Mouse (Mus musculus) brain, embryonic 14.5 days (tissue): ENCODE data around the gene Mab21l1. TPM values are rescaled to one million over a fixed set of nuclear protein-coding genes. Genes with fewer than 3 reads are reported as not detected.
A peak's percentile ranks its signal among the peaks of the same experiment; 100 is the strongest.

Source experiments
- DNase-seq: peaks from one replicate; pipeline ENCODE4 v3.0.0-alpha.2; 2011; ENCODE audit warnings: low read depth
- CTCF ChIP-seq: fragments of 200-500 bp; IDR thresholded peaks from 2 replicates; pipeline ENCODE4 v1.5.1; 2012; ENCODE audit warnings: inconsistent platforms, mild to moderate bottlenecking, moderate library complexity, borderline replicate concordance; ENCODE audit not compliant: insufficient read depth, insufficient read length; ENCODE audit errors: extremely low read depth
- POLR2A ChIP-seq: fragments of 200-500 bp; IDR thresholded peaks from 2 replicates; pipeline ENCODE4 v1.6.1; 2012; ENCODE audit warnings: mild to moderate bottlenecking, inconsistent platforms, borderline replicate concordance; ENCODE audit not compliant: poor library complexity, insufficient read depth, insufficient read length, severe bottlenecking; ENCODE audit errors: extremely low read depth
- polyA plus RNA-seq: library from polyadenylated mRNA; depleted of rRNA; stranded (reverse); fragments of >200 nt; gene quantifications from 2 replicates; pipeline ENCODE4 v1.2.3, GENCODE M21; 2012; rRNA removed

The Mab21l1 gene
- polyA plus RNA-seq, result 49.1 and 90.4 TPM in 2 replicates

DNA sequence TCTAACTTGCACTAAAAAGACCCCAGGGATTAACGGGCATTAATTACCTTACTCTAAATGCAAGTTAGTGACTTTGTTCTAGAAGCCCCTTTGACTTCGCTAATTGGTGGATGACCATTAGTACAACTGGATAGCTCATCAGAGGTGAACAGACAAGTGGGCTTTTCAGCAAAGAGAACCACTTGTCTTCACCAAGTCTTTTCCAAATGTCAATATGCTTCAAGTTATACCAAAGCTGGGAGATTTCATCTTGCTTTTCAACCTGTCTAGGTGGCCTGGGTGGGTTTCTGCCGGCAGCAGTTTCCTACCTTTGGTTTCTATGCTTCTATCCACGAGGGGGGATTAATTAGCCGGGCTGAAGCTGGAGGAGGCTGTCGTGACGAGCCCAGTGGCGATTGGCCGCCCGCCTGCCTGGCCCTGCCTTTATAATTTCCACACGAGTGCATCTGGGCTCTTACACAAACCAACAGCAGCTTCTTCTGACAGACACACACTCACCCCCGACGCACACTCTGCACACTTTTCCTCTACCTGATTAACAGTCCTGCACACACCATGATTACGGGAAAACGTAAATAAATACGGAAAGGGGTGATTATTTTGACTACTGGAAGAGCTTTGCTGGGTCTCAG lies at the start of gene Mab21l1:
Mab21l1 (plus strand) TSS at position 455 of the 632 bp plus-strand sequence.
- DNase-seq, result peak; percentile 93
- TF ChIP-seq CTCF, result no peak
- no peak for TF ChIP-seq POLR2A

DNA sequence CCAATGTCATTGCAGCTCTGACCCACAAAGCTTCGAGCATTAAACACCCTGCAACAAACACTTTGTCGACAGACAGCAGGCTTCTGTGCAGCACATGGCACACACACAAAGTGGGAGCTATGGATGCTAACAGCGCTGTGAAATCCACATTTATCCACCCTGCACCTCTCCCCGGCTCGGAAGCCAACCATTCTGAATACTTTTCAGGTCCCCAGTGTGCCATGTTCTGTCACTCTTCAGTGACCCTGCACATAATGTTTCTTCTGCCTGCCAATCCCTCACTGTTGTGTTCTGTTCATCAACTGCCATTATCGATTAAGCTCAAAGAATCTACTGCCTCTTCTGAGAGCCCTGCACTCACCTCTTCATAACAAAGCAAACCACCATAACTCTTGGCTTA lies 48.6 kb upstream of the Mab21l1 start:
- TF ChIP-seq CTCF (no peak), POLR2A (no peak)
- no peak for DNase-seq

DNA sequence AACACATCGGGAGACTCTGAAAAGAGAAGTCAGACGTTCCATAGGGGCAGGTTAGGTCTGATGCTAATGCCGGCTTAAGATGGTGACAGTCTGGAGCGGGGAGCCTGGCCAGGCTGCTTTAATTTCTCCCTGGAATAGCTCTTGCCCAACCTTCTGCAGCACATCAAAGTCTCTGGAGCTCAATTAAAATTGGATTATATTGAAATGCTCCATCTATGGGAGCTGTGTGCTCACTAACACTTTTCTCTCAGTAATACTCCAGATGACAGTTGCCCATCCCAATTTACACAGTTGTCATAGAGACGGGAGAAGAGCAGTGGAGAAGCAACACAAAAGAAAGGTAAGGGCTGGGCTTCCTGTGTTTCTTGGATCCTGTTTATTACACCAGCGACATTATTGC lies 40.9 kb upstream of the Mab21l1 start:
- TF ChIP-seq CTCF (no peak), POLR2A (no peak)
- peak; percentile 85 for DNase-seq

DNA sequence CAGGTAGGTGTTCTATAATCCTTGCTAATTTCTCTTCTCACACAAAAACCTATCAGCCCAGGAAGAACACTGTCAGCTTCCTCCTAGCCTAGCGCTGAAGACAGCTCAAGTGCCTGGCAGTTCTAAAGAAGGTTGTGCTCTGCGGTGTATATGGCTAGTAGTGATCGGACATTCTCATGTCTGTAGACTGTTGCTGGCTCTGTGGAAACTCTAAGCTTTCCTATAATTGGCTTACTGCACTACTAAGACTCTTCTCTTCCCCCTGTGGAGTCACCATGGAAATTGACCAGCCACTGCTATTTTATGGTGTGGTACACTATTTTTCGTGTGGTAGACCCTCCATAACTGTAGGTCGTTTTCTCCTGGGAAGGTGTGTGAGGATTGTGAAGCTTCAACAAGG lies 40.1 kb upstream of the Mab21l1 start:
- peak; percentile 48 for DNase-seq
- TF ChIP-seq POLR2A (no peak), CTCF (no peak)

DNA sequence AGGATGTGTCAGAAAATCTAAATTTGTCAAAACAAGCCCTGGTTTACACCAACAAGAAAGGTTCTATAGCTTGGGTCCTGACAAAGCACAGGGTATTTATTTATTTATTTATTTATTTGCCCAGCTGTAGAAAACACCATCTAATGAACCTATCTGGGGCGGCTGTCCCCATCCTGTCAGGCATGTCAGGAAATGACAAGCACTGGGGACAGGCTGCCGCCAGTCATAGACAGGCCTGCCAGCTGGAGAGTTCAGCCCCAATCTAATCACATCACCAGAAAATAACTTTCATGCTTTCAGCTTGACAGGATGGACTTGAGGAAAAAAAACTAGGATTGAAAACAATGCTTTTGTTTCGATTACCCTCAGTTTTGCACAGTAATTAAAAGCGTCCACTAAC lies 39.7 kb upstream of the Mab21l1 start:
- DNase-seq, result peak; percentile 64
- TF ChIP-seq POLR2A (no peak), CTCF (no peak)

DNA sequence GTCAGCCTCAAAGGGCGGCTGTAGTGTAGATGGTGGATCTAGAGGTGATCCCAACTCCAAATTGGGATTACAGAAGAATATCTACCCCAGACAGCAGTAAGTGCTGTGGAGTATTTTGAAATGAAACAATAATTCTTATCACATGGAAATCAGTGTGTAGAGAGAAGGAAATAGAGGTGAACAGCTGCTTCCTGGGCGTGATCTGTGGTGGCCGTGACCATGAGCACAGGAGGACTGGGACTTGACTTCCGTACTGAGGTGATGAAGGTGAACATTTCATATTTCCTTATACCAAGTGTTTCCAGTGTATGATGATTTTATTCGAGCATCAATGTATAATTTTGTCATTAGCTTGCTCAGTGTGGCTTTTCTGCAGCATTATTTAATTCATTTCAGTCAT lies 38.4 kb upstream of the Mab21l1 start:
- no peak for TF ChIP-seq CTCF
- no peak for TF ChIP-seq POLR2A
- no peak for DNase-seq

DNA sequence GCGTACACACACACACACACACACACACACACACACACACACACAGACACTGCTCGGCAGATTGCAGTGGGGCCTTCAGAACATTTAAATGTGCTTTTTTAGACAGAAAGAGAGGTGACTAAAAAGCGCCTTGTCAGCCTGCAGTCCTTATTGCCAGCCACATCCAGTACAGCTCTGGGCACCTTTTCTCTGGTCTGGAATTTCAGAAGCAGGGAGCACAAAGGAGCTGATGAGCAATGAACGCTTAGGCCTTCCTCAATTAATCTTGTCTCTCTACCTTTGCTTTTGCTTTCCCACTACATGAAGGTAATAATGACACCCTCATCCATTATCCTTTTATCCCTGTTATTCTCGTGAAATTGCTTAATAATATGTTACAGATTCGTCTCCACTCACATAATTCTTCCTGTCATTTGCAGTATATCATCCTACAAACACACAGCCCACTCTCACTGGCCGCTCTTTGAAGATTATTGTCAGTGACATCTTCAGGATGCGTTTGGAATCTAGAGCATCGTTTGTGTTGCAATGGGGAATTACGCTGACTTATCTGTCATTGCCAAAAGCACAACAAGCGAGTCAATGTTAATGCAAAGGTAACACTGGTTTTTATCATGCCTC lies 31.8 kb upstream of the Mab21l1 start:
- DNase-seq, result peak; percentile 79
- TF ChIP-seq CTCF (no peak), POLR2A (no peak)

DNA sequence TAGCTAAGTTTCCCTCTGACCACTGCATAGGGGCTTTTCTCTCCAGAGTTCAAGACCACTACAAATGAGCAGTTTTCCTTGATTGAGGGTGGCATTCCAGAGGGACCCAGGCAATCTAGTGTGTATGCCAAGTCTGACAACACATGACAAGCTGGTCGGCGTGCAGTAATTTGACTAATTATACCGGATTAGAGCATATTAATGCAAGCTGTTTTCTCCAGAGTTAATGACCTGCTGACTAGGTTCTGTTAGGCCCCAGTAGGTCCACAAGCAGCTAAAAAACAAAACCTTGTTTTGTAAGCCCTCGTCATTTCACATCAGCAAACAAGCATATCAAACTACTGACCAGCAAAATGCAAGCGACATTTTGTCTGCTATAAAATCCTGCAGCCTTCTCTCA lies 30.9 kb upstream of the Mab21l1 start:
- DNase-seq, result peak; percentile 91
- no peak for TF ChIP-seq CTCF
- no peak for TF ChIP-seq POLR2A

DNA sequence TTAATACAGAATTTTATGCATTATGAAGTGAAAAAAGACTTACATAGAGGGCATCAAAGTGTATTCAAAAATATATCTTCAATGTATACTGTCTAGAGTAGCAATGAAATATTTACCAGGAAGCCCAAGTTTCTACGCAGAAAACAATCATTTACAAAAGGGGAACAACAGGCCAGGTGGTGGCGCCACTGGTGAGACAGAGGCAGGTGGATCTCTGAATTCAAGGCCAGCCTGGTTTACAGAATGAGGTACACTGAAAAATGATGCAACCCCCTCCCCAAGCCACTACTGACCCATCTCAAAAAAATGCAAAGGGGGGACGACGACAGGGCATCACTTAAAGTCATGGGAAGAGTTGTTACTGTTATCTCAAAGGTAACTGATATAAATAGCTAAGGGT lies 29.8 kb upstream of the Mab21l1 start:
- no peak for DNase-seq
- TF ChIP-seq CTCF (0 out of 2 replicates have a peak, but pooled peaks have one; percentile 4), POLR2A (no peak)

DNA sequence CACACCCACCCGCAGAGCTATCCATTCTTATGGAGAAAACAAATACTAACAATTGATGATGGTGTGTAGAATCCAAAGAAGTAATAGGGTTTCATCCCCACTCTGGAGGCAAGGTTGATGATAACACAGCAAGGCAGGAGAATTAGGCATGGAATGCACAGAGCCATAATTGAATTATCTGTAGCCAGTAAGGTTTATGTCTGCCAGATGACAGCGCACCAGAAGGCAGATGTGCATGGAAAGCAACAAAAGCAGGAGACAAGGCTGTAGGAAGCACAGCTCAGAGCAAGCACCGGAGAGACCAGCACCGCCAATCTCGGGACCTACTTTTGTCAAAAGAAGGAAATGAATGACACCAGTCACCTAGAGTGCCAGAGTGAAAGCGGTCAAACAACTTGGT lies 28.4 kb upstream of the Mab21l1 start:
- no peak for DNase-seq
- TF ChIP-seq CTCF, result no peak
- TF ChIP-seq POLR2A, result no peak

DNA sequence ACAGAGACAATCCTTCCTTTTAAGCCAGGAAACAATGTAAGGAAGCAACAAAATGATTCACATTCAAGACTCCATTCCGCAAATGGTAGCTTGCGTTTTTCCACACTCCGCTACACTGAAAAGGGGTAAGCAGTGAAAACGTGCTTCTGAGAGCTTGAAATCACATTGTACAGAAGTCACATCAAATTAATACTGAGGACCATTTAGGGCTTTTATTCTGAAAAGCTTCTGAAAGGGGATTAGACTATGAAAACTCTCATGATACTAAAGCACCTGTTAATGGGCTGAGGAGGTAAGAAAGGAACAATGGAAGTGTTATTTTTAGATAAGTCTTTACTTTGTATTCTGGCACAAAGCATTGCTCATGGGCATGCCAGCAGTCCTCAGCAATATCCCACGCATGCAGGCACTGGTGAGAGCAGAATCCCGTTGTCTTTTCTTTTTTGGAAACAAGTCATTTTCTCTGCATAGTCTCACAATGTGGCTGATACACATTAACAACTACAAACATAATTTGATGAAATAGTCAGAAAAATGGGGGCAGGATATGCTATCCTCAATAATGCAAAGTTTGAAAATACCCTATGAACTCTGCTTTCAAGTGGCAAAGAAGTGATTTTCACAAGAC lies 27.2 kb upstream of the Mab21l1 start:
- TF ChIP-seq POLR2A (no peak), CTCF (no peak)
- peak; percentile 71 for DNase-seq
